Mouse (Mus musculus): ENCODE measurements around the gene Rps6ka1. TPM values are rescaled to one million over a fixed set of nuclear protein-coding genes. Genes with fewer than 3 reads are reported as not detected.

The Rps6ka1 gene
- polyA plus RNA-seq, 1 experiment from 2014 or later, result 34.9 TPM

DNA sequence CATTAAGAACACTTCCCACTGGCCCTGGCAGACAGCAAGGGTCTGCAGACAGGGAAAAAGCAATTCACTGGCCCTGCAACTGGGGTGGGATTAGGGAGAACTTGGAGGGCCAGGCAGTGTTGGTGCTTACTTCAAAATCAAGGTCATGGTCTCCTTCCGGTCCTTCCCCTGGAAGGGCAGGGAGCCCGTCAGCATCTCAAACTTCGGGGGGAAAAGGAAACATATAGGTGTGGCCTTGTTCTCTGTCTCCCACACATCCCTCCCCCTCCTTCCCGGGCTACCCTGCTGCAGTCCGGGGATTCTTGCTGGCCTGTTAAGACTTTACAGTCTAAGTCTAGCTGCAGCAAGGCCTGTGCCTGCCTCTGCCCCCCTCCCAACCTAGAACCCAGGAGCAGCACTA is 22.4 kb downstream of the Rps6ka1 start:
- H3K9ac ChIP-seq (replicated peaks; ENCODE audit: low read length), result 0 out of 2 replicates have a peak overlapping the region, but pooled peaks have one; percentile 1
- H3K4me2 ChIP-seq (ENCODE audit: low read depth, low read length), result no peak overlapping the region
- no peaks in the 10 kb centered on the region for H3K36me3 ChIP-seq (replicated peaks; ENCODE audit: control insufficient read depth, insufficient read depth, low read depth, low read length)
- ATAC-seq (replicated peaks; ENCODE audit: insufficient number of reproducible peaks, low FRiP score, low TSS enrichment, low read depth) (no peak), DNase-seq (ENCODE audit: low spot score) (no peak)
- H3K9me3 ChIP-seq (replicated peaks; ENCODE audit: control insufficient read depth, low read length), result no peaks in the 10 kb centered on the region
- H3K27ac ChIP-seq (replicated peaks; ENCODE audit: low read depth, low read length), result no peak overlapping the region
- no peak overlapping the region for H3K4me3 ChIP-seq (ENCODE audit: low read depth, low read length)
- WGBS, result 59% methylated on average over 5 of the region's 5 CpGs
- H3K4me1 ChIP-seq (ENCODE audit: control insufficient read depth, insufficient read depth, low read length), result no peaks in the 10 kb centered on the region
- no peaks in the 10 kb centered on the region for H3K27me3 ChIP-seq (ENCODE audit: control insufficient read depth, insufficient read depth, low read length)

GRCm38 (mm10) chr4:133864380-133864981 is 23.1 kb downstream of the Rps6ka1 start:
- Histone ChIP-seq H3K36me3 (replicated peaks; ENCODE audit: control insufficient read depth, insufficient read depth, low read depth, low read length) (no peaks in the 10 kb centered on the region), H3K4me1 (ENCODE audit: control insufficient read depth, insufficient read depth, low read length) (no peaks in the 10 kb centered on the region), H3K27me3 (ENCODE audit: control insufficient read depth, insufficient read depth, low read length) (no peaks in the 10 kb centered on the region), H3K9ac (replicated peaks; ENCODE audit: low read length) (peak overlapping the region; percentile 11), H3K4me3 (ENCODE audit: low read depth, low read length) (no peak overlapping the region), H3K4me2 (ENCODE audit: low read depth, low read length) (no peak overlapping the region), H3K9me3 (replicated peaks; ENCODE audit: control insufficient read depth, low read length) (no peaks in the 10 kb centered on the region), H3K27ac (replicated peaks; ENCODE audit: low read depth, low read length) (no peak overlapping the region)
- 61% methylated on average over 13 of the region's 13 CpGs for WGBS
- ATAC-seq (replicated peaks; ENCODE audit: insufficient number of reproducible peaks, low FRiP score, low TSS enrichment, low read depth) (no peak; the same call in 1 of the 2 replicates), DNase-seq (ENCODE audit: low spot score) (no peak)

DNA sequence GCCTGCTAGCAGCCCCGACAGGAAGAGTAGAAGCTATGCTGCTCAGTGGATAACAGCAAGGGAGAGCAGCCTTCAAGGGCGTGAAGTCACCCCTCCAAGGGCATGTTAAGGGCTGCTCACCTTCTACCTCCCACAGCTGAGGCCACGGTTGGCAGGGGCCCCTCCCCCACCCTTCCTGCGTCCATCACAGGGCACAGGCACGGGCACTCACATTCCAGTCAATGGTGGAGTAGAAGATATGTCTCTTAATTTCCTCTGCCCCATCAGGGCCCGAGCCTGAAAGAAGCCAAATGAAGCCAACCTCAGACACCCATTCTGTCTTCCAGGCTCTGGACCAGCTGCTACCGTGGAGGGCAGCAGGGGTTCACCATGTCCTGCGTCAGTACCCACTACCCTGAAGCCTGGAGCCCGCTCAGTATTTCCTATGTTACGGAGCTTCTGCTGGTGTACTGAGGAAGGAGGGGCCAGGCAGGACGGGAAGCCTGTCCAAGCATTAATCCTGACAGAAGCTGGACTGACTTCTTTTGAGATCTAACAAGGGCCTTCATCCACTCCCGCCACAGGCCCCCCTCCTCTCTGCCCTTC is 23.7 kb downstream of the Rps6ka1 start:
- Histone ChIP-seq H3K27ac (replicated peaks; ENCODE audit: low read depth, low read length) (no peak overlapping the region), H3K4me3 (ENCODE audit: low read depth, low read length) (no peak overlapping the region), H3K9me3 (replicated peaks; ENCODE audit: control insufficient read depth, low read length) (no peaks in the 10 kb centered on the region), H3K4me2 (ENCODE audit: low read depth, low read length) (no peak overlapping the region), H3K27me3 (ENCODE audit: control insufficient read depth, insufficient read depth, low read length) (no peaks in the 10 kb centered on the region), H3K4me1 (ENCODE audit: control insufficient read depth, insufficient read depth, low read length) (no peaks in the 10 kb centered on the region), H3K36me3 (replicated peaks; ENCODE audit: control insufficient read depth, insufficient read depth, low read depth, low read length) (no peaks in the 10 kb centered on the region), H3K9ac (replicated peaks; ENCODE audit: low read length) (peak overlapping the region; percentile 11)
- WGBS, result 63% methylated on average over 12 of the region's 12 CpGs
- DNase-seq (ENCODE audit: low spot score) (no peak), ATAC-seq (replicated peaks; ENCODE audit: insufficient number of reproducible peaks, low FRiP score, low TSS enrichment, low read depth) (no peak)

DNA sequence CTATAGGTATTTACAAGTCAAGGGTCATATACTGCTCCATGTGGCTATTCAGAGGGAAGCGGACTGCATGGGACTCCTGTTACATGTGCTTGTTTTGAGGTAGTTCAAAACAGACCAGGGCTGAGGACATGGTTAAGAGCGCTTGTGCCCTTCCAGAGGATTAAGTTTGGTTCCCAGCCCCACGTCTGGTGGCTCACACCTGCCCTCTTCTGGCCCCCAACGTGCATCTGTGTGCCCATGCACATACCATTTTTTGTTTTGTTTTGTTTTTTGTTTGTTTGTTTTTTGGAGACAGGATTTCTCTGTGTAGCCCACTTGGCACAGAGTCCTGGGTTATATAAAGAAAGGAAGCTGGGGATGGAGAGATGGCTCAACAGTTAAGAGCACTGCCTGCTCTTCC is 30.1 kb downstream of the Rps6ka1 start:
- WGBS, result 79% methylated on average over 4 of the region's 4 CpGs
- Histone ChIP-seq H3K36me3 (replicated peaks; ENCODE audit: control insufficient read depth, insufficient read depth, low read depth, low read length) (no peaks in the 10 kb centered on the region), H3K9me3 (replicated peaks; ENCODE audit: control insufficient read depth, low read length) (no peaks in the 10 kb centered on the region), H3K4me1 (ENCODE audit: control insufficient read depth, insufficient read depth, low read length) (no peaks in the 10 kb centered on the region), H3K9ac (replicated peaks; ENCODE audit: low read length) (no peak overlapping the region), H3K4me2 (ENCODE audit: low read depth, low read length) (no peak overlapping the region), H3K4me3 (ENCODE audit: low read depth, low read length) (no peak overlapping the region), H3K27me3 (ENCODE audit: control insufficient read depth, insufficient read depth, low read length) (no peaks in the 10 kb centered on the region), H3K27ac (replicated peaks; ENCODE audit: low read depth, low read length) (no peak overlapping the region)
- ATAC-seq (replicated peaks; ENCODE audit: insufficient number of reproducible peaks, low FRiP score, low TSS enrichment, low read depth) (no peak), DNase-seq (ENCODE audit: low spot score) (no peak)

GRCm38 (mm10) chr4:133854621-133855020 is 33.0 kb downstream of the Rps6ka1 start:
- ATAC-seq (replicated peaks; ENCODE audit: insufficient number of reproducible peaks, low FRiP score, low TSS enrichment, low read depth) (no peak), DNase-seq (ENCODE audit: low spot score) (no peak)
- no peak overlapping the region for H3K9ac ChIP-seq (replicated peaks; ENCODE audit: low read length)
- H3K4me3 ChIP-seq (ENCODE audit: low read depth, low read length), result no peak overlapping the region
- H3K27ac ChIP-seq (replicated peaks; ENCODE audit: low read depth, low read length), result no peak overlapping the region
- 87% methylated on average over 4 of the region's 4 CpGs for WGBS
- H3K4me2 ChIP-seq (ENCODE audit: low read depth, low read length), result no peak overlapping the region
- H3K9me3 ChIP-seq (replicated peaks; ENCODE audit: control insufficient read depth, low read length), result no peaks in the 10 kb centered on the region
- H3K4me1 ChIP-seq (ENCODE audit: control insufficient read depth, insufficient read depth, low read length), result no peaks in the 10 kb centered on the region
- no peaks in the 10 kb centered on the region for H3K27me3 ChIP-seq (ENCODE audit: control insufficient read depth, insufficient read depth, low read length)
- H3K36me3 ChIP-seq (replicated peaks; ENCODE audit: control insufficient read depth, insufficient read depth, low read depth, low read length), result peaks cover 2% of the 10 kb centered on the region

DNA sequence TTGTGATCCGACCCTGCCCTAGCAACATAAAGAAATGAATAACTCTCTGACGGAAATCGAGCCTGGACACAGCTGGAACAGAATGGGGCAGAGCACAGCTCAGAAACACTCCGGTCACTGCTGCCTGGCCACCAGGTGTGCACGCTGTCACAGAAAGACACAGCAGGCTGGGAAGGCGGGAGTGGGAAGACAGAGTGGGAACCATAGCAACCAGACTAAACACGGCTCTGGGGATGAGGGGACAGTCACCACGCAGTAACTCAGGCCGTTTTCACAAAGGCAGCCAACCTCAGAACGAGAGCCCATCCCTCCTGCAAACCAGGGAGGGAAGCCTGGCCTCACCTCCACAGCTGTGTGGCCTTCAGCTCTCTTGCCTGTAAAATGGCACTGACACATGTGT is 34.0 kb downstream of the Rps6ka1 start:
- DNase-seq (ENCODE audit: low spot score), result no peak
- no peak for ATAC-seq (replicated peaks; ENCODE audit: insufficient number of reproducible peaks, low FRiP score, low TSS enrichment, low read depth)
- Histone ChIP-seq H3K9me3 (replicated peaks; ENCODE audit: control insufficient read depth, low read length) (no peaks in the 10 kb centered on the region), H3K9ac (replicated peaks; ENCODE audit: low read length) (no peak overlapping the region), H3K27ac (replicated peaks; ENCODE audit: low read depth, low read length) (no peak overlapping the region), H3K4me2 (ENCODE audit: low read depth, low read length) (no peak overlapping the region), H3K4me1 (ENCODE audit: control insufficient read depth, insufficient read depth, low read length) (no peaks in the 10 kb centered on the region), H3K27me3 (ENCODE audit: control insufficient read depth, insufficient read depth, low read length) (no peaks in the 10 kb centered on the region), H3K36me3 (replicated peaks; ENCODE audit: control insufficient read depth, insufficient read depth, low read depth, low read length) (peaks cover 2% of the 10 kb centered on the region), H3K4me3 (ENCODE audit: low read depth, low read length) (no peak overlapping the region)
- WGBS, result 75% methylated on average over 10 of the region's 10 CpGs

DNA sequence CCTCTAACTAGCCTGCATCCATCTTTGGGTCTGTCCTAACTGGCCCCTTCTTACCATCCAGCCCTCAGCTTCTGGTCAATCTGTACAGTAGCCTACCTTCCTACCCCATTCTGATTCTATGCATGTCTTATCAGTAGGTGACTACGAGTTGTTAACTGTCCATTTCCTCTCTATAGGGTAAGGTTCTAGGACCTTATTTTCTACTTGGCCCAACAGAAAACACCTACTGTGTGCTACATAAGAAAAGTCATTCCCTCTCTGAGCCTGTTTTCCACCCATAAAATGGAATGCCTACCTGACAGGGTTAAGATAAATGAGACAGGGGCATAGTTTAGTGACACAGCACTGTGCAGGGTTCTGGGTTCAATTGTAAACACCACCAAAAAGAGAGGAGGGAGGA is 41.0 kb downstream of the Rps6ka1 start:
- ATAC-seq (replicated peaks; ENCODE audit: insufficient number of reproducible peaks, low FRiP score, low TSS enrichment, low read depth), result no peak
- H3K9me3 ChIP-seq (replicated peaks; ENCODE audit: control insufficient read depth, low read length), result no peaks in the 10 kb centered on the region
- no peak for DNase-seq (ENCODE audit: low spot score)
- H3K4me1 ChIP-seq (ENCODE audit: control insufficient read depth, insufficient read depth, low read length), result no peaks in the 10 kb centered on the region
- no peak overlapping the region for H3K4me2 ChIP-seq (ENCODE audit: low read depth, low read length)
- no peaks in the 10 kb centered on the region for H3K27me3 ChIP-seq (ENCODE audit: control insufficient read depth, insufficient read depth, low read length)
- H3K36me3 ChIP-seq (replicated peaks; ENCODE audit: control insufficient read depth, insufficient read depth, low read depth, low read length), result peaks cover 2% of the 10 kb centered on the region
- H3K9ac ChIP-seq (replicated peaks; ENCODE audit: low read length), result no peak overlapping the region
- H3K4me3 ChIP-seq (ENCODE audit: low read depth, low read length), result no peak overlapping the region
- WGBS, result 87% methylated on average over 1 of the region's 1 CpGs
- H3K27ac ChIP-seq (replicated peaks; ENCODE audit: low read depth, low read length), result no peak overlapping the region

DNA sequence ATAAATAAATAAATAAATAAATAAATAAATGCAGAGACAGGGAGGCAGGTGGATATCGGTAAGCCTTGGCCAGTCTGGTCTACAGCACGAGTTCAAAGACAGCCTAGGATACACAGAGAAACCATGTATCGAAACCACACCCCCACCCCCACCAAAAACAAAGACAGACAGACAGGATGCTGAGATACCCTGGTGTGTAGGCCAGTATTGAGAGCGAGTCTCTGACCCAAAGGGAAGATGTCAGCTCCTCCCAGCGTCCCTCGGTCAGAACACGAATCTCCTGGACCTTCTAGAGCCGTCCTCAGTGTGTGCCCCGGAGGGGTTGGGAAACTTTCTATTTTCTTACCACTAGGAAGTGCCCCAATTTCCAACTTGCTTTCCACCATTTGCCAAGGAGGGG is 42.5 kb downstream of the Rps6ka1 start:
- Histone ChIP-seq H3K36me3 (replicated peaks; ENCODE audit: control insufficient read depth, insufficient read depth, low read depth, low read length) (no peaks in the 10 kb centered on the region), H3K27me3 (ENCODE audit: control insufficient read depth, insufficient read depth, low read length) (no peaks in the 10 kb centered on the region), H3K4me3 (ENCODE audit: low read depth, low read length) (no peak overlapping the region), H3K9ac (replicated peaks; ENCODE audit: low read length) (no peak overlapping the region), H3K4me2 (ENCODE audit: low read depth, low read length) (no peak overlapping the region), H3K9me3 (replicated peaks; ENCODE audit: control insufficient read depth, low read length) (no peaks in the 10 kb centered on the region), H3K27ac (replicated peaks; ENCODE audit: low read depth, low read length) (no peak overlapping the region), H3K4me1 (ENCODE audit: control insufficient read depth, insufficient read depth, low read length) (no peaks in the 10 kb centered on the region)
- 87% methylated on average over 9 of the region's 9 CpGs for WGBS
- ATAC-seq (replicated peaks; ENCODE audit: insufficient number of reproducible peaks, low FRiP score, low TSS enrichment, low read depth), result no peak
- no peak for DNase-seq (ENCODE audit: low spot score)

Measured in embryonic facial prominence, embryonic 11.5 days (tissue).